Mouse (Mus musculus) MEL (cell line): ENCODE data around the gene BC052040. TPM values are rescaled to one million over a fixed set of nuclear protein-coding genes. Genes with fewer than 3 reads are reported as not detected.

Experiments used
- DNase-seq: peaks from one replicate; pipeline ENCODE4 v3.0.0; 2011; ENCODE audit warnings: low read depth, low spot score
- H3K27ac ChIP-seq: 2 replicates; pipeline ENCODE4 v1.5.1; 2012; ENCODE audit warnings: low read depth, mild to moderate bottlenecking, control low read depth, low read length, moderate library complexity; ENCODE audit not compliant: control insufficient read depth
- H3K27me3 ChIP-seq, 2 experiments: fragments of 150-350 bp in 1 of 2; sonication (generic) in 1 of 2; 2 replicates each; pipeline ENCODE4 v1.6.1; 2012; ENCODE audit warnings: low read length in 2 of 2, mild to moderate bottlenecking in 2 of 2, improper control_type of control experiment in 1 of 2, moderate library complexity in 1 of 2; ENCODE audit not compliant: insufficient read depth in 2 of 2, control insufficient read depth in 1 of 2
- H3K36me3 ChIP-seq, 2 experiments: 2 replicates each; pipeline ENCODE4 v1.6.1; 2012 to 2014; ENCODE audit warnings: low read length in 2 of 2, improper control_type of control experiment in 1 of 2, inconsistent platforms in 1 of 2, mild to moderate bottlenecking in 1 of 2; ENCODE audit not compliant: insufficient read depth in 2 of 2, control insufficient read depth in 1 of 2
- H3K4me1 ChIP-seq, 2 experiments: fragments of 150-350 bp in 1 of 2; sonication (generic) in 1 of 2; 2 replicates each; pipeline ENCODE4 v1.6.1; 2012; ENCODE audit warnings: low read length in 2 of 2, improper control_type of control experiment in 1 of 2, mild to moderate bottlenecking in 1 of 2; ENCODE audit not compliant: insufficient read depth in 2 of 2, control insufficient read depth in 1 of 2
- H3K4me3 ChIP-seq, 2 experiments: fragments of 150-350 bp in 1 of 2; sonication (generic) in 1 of 2; 2 replicates each; pipeline ENCODE4 v1.5.1; 2012; ENCODE audit warnings: low read depth in 2 of 2, low read length in 2 of 2, mild to moderate bottlenecking in 2 of 2, moderate library complexity in 2 of 2, control low read depth in 1 of 2, improper control_type of control experiment in 1 of 2; ENCODE audit not compliant: control insufficient read depth in 1 of 2, insufficient read depth in 1 of 2
- H3K79me2 ChIP-seq: 2 replicates; pipeline ENCODE4 v1.6.1; 2012; ENCODE audit warnings: mild to moderate bottlenecking, low read length, moderate library complexity; ENCODE audit not compliant: control insufficient read depth, poor library complexity, insufficient read depth
- H3K9ac ChIP-seq: 2 replicates; pipeline ENCODE4 v1.6.1; 2012; ENCODE audit warnings: low read depth, mild to moderate bottlenecking, control low read depth, low read length, moderate library complexity; ENCODE audit not compliant: control insufficient read depth, poor library complexity, severe bottlenecking
- H3K9me3 ChIP-seq: fragments of 150-350 bp; sonication (generic); replicated peaks from 2 replicates; pipeline ENCODE4 v1.6.1; 2012; ENCODE audit warnings: mild to moderate bottlenecking, low read length, improper control_type of control experiment, moderate library complexity; ENCODE audit not compliant: insufficient read depth
- CHD1 ChIP-seq: IDR thresholded peaks from 2 replicates; pipeline ENCODE4 v1.6.1; 2012; ENCODE audit warnings: low read depth, mild to moderate bottlenecking, inconsistent platforms, low read length, improper control_type of control experiment
- E2F4 ChIP-seq: IDR thresholded peaks from 2 replicates; pipeline ENCODE4 v1.6.1; 2011; ENCODE audit warnings: low read depth, low read length, improper control_type of control experiment, borderline replicate concordance
- EP300 ChIP-seq, 2 experiments: IDR thresholded peaks; 2 replicates each; pipeline ENCODE4 v1.6.1; 2011; ENCODE audit warnings: improper control_type of control experiment in 2 of 2, low read length in 2 of 2, low read depth in 1 of 2, mild to moderate bottlenecking in 1 of 2
- ETS1 ChIP-seq: IDR thresholded peaks from 2 replicates; pipeline ENCODE4 v1.6.1; 2012; ENCODE audit warnings: low read depth, mild to moderate bottlenecking, inconsistent platforms, low read length, improper control_type of control experiment, moderate library complexity
- GABPA ChIP-seq: IDR thresholded peaks from 2 replicates; pipeline ENCODE4 v1.6.1; 2012; ENCODE audit warnings: low read depth, mild to moderate bottlenecking, inconsistent platforms, low read length, improper control_type of control experiment, moderate library complexity
- GATA1 ChIP-seq: IDR thresholded peaks from 2 replicates; pipeline ENCODE4 v1.6.1; 2011; ENCODE audit warnings: low read depth, low read length, improper control_type of control experiment
- MAZ ChIP-seq: IDR thresholded peaks from 2 replicates; pipeline ENCODE4 v1.6.1; 2012; ENCODE audit warnings: low read depth, mild to moderate bottlenecking, inconsistent platforms, low read length, improper control_type of control experiment
- MEF2A ChIP-seq: IDR thresholded peaks from 2 replicates; pipeline ENCODE4 v1.6.1; 2014; ENCODE audit warnings: low read depth, mild to moderate bottlenecking, inconsistent platforms, low read length, improper control_type of control experiment; ENCODE audit not compliant: poor library complexity, insufficient replicate concordance, severe bottlenecking; ENCODE audit errors: extremely low read depth
- NELFE ChIP-seq: IDR thresholded peaks from 2 replicates; pipeline ENCODE4 v1.6.1; 2011; ENCODE audit warnings: low read depth, low read length, improper control_type of control experiment
- NRF1 ChIP-seq: IDR thresholded peaks from 2 replicates; pipeline ENCODE4 v1.6.1; 2014; ENCODE audit warnings: low read depth, mild to moderate bottlenecking, inconsistent platforms, low read length, improper control_type of control experiment, moderate library complexity; ENCODE audit not compliant: poor library complexity, insufficient read depth, severe bottlenecking
- POLR2AphosphoS5 ChIP-seq: IDR thresholded peaks from 2 replicates; pipeline ENCODE4 v1.6.1; 2012; ENCODE audit warnings: low read depth, borderline replicate concordance, mild to moderate bottlenecking, inconsistent platforms, low read length, moderate library complexity, mixed read lengths
- UBTF ChIP-seq: IDR thresholded peaks from 2 replicates; pipeline ENCODE4 v1.6.1; 2012; ENCODE audit warnings: low read depth, mild to moderate bottlenecking, inconsistent platforms, low read length, improper control_type of control experiment, moderate library complexity, borderline replicate concordance; ENCODE audit not compliant: insufficient read depth
- USF1 ChIP-seq: IDR thresholded peaks from 2 replicates; pipeline ENCODE4 v1.6.1; 2014; ENCODE audit warnings: low read depth, mild to moderate bottlenecking, inconsistent platforms, low read length, improper control_type of control experiment, moderate library complexity
- USF2 ChIP-seq, 2 experiments: IDR thresholded peaks; 2 replicates each; pipeline ENCODE4 v1.6.1; 2011 to 2012; ENCODE audit warnings: improper control_type of control experiment in 2 of 2, low read length in 2 of 2, borderline replicate concordance in 1 of 2, inconsistent platforms in 1 of 2, low read depth in 1 of 2, mild to moderate bottlenecking in 1 of 2; ENCODE audit not compliant: insufficient read depth in 1 of 2
- ZC3H11A ChIP-seq: IDR thresholded peaks from 2 replicates; pipeline ENCODE4 v1.6.1; 2012; ENCODE audit warnings: low read depth, mild to moderate bottlenecking, inconsistent platforms, low read length, improper control_type of control experiment
- ZMIZ1 ChIP-seq: IDR thresholded peaks from 2 replicates; pipeline ENCODE4 v1.6.1; 2012; ENCODE audit warnings: low read depth, mild to moderate bottlenecking, inconsistent platforms, low read length, improper control_type of control experiment, moderate library complexity
- polyA plus RNA-seq, 2 experiments: library from polyadenylated mRNA; stranded (reverse) in 1 of 2; unstranded in 1 of 2; fragments of >175 nt in 1 of 2; fragments of >200 nt in 1 of 2; gene quantifications; 2 replicates each; pipeline versions ENCODE4 v1.2.1 to v1.2.4; 2012; ENCODE audit warnings: low replicate concordance in 2 of 2, low read depth in 1 of 2; ENCODE audit not compliant: insufficient read length in 2 of 2, insufficient read depth in 1 of 2, missing spikeins in 1 of 2
- total RNA-seq: library from RNA; depleted of rRNA; stranded (reverse); fragments of 300-350 nt; gene quantifications from 2 replicates; pipeline ENCODE4 v1.2.3, GENCODE M21; 2012

Gene BC052040
- total and polyA plus RNA-seq, 3 experiments: 5.3 to 18.2 TPM; not detected in 1

DNA sequence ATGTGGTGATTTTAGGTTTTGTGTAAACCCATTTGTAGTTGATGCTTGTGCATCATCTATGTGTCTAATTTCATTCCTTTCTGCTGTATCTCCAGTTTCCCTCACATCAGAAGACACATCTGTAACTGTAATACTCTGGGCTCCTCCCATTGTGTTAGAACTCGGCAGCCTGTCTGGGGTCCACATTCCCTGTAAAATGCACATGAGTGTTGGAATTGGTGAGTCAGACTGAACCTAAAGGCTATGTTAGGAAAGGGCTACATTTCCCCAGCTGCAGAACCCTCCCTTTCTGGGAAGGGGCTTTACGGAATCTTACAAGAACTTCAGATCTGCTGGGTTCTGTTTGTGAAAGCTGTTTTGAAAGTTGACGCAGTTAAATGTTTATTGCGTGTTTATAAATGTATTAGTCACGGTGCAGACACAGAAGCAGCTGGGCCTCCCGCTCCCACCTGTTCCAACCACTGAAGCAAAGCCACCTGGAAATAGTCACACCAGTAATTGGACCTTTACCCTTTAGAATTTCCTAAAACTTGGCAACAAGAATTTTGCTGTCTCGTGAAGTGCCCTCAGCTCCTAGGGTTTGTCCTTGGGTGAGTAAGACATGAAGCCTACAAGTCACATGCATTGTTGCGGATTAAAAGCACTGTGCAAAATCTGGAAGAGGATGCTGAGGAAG, 151.6 kb downstream of the BC052040 start:
- no peak overlapping the region for H3K27ac ChIP-seq
- H3K79me2 ChIP-seq: no peaks in the 10 kb centered on the region
- no peaks in the 10 kb centered on the region for H3K27me3 ChIP-seq
- no peaks in the 10 kb centered on the region for H3K4me1 ChIP-seq
- TF ChIP-seq GATA1 (no peak), MEF2A (no peak), MAZ (no peak), CHD1 (no peak), ETS1 (no peak), USF1 (no peak), NRF1 (no peak), EP300 (IDR thresholded peaks at IDR 0.05; ENCODE audit: low read depth in 1 of 2, low read length in 2 of 2) (no peak)
- TF ChIP-seq, all 39 proteins: peak for 0
- Histone ChIP-seq H3K36me3 (no peaks in the 10 kb centered on the region), H3K4me3 (no peak overlapping the region), H3K9ac (no peak overlapping the region), H3K9me3 (no peaks in the 10 kb centered on the region)
- no peak for DNase-seq

DNA sequence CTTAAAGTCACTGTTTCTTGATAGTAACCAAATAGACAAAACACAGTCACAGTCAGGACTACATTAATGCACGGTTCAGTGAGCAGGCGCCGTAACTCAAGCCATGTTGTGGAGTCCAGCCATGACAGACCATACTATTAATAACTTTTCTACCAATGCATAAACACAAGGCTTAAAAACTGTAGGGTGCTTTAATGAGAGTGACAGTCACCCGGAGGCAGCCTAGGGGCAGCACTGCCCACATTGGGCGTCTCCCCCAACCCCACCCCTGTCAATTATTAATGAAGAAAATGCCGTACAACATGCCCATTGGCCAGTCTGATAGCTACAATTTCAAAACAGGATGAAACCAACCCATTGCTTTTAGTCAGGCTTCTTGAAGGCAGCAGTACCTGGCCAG, 153.3 kb downstream of the BC052040 start:
- Histone ChIP-seq H3K79me2 (no peaks in the 10 kb centered on the region), H3K4me3 (no peak overlapping the region), H3K27ac (no peak overlapping the region), H3K9ac (no peak overlapping the region), H3K36me3 (no peaks in the 10 kb centered on the region), H3K9me3 (no peaks in the 10 kb centered on the region), H3K27me3 (no peaks in the 10 kb centered on the region), H3K4me1 (no peaks in the 10 kb centered on the region)
- no peak for DNase-seq
- TF ChIP-seq UBTF: no peak
- TF ChIP-seq E2F4: no peak
- no peak for TF ChIP-seq NELFE
- no peak for TF ChIP-seq GABPA
- no peak for TF ChIP-seq POLR2AphosphoS5
- no peak for TF ChIP-seq MAZ
- TF ChIP-seq USF2 (IDR thresholded peaks at IDR 0.05; ENCODE audit: borderline replicate concordance in 1 of 2, insufficient read depth in 1 of 2, low read depth in 1 of 2, low read length in 2 of 2): no peak
- TF ChIP-seq GATA1: no peak
- TF ChIP-seq ZC3H11A: no peak
- TF ChIP-seq ZMIZ1: no peak
